Mouse (Mus musculus): ENCODE measurements at regions not wholly inside any gene's neighbourhood (a gene's known extent, or its start where the extent isn't known, plus 50 kb on each side); places are given as distances from the start of the nearest gene placed in this dataset.

DNA sequence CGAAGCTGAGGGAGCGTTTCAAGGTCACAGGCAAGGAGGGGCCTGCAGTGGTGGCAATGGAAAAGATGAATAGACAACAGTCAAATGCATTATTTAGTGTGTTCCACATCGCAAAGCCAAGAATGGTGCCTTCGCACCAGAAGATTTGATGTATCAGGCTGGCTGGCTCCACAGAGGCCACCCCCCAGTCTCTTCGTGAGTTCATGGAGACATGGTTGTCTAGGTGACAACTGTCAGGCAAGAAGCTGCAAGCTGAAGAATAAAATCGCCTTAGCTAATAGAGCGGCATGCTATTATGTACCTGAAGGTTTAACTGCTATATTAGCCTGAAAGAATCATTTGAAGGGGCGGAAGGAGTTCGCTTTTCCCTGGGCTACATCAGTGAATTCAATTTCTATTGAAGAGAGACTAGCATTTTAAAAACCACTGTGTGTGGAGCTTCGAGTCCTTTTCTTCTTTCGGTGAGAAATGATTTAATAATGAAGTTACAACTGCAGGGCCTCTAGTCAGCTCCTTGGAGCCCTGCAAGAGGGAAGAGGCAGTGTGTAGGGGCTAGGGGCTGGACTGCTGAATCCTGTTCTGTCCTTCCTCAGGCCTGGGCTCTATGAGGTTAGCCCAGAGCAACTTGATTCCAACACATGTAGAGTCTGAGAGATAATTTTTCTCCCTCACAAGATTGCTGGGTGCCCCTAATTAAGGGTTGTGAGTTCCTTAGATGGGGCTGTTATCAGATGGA is 169.1 kb downstream of the Mid1ip1 start:
- TF ChIP-seq CTCF (IDR thresholded peaks at IDR 0.05; ENCODE audit: low read depth, low read length) (no peak), TAL1 (conservative IDR thresholded peaks at IDR 0.05; ENCODE audit: low read depth, low read length) (no peak)
